Mouse (Mus musculus): ENCODE data around the gene Cdc37l1. TPM values are rescaled to one million over a fixed set of nuclear protein-coding genes. Genes with fewer than 3 reads are reported as not detected.

The Cdc37l1 gene
- polyA plus RNA-seq, 1 experiment from 2014 or later = 18.1 TPM

GRCm38 (mm10) chr19:29009046-29009445 is 18.9 kb downstream of the Cdc37l1 start:
- peaks cover 69% of the 10 kb centered on the region for H3K36me3 ChIP-seq
- no peak for ATAC-seq

GRCm38 (mm10) chr19:29011355-29011990 is 21.3 kb downstream of the Cdc37l1 start:
- no peak for ATAC-seq
- Histone ChIP-seq H3K4me1 (no peaks in the 10 kb centered on the region), H3K27me3 (replicated peaks) (no peaks in the 10 kb centered on the region), H3K4me3 (no peak overlapping the region), H3K4me2 (no peak overlapping the region), H3K9ac (no peak overlapping the region), H3K36me3 (peaks cover 77% of the 10 kb centered on the region), H3K27ac (no peak overlapping the region), H3K9me3 (replicated peaks) (no peaks in the 10 kb centered on the region)
- 80% methylated on average over 12 of the region's 12 CpGs for WGBS (ENCODE audit: insufficient replicate concordance)

More at GRCm38 (mm10) chr19:29009046-29009445, 18.9 kb downstream of the Cdc37l1 start:
- H3K4me3 ChIP-seq = no peak overlapping the region
- no peaks in the 10 kb centered on the region for H3K4me1 ChIP-seq
- no peak overlapping the region for H3K4me2 ChIP-seq
- H3K9ac ChIP-seq = no peak overlapping the region
- no peaks in the 10 kb centered on the region for H3K27me3 ChIP-seq (replicated peaks)
- WGBS (ENCODE audit: insufficient replicate concordance) = 94% methylated on average over 11 of the region's 11 CpGs
- H3K9me3 ChIP-seq (replicated peaks) = no peaks in the 10 kb centered on the region
- no peak overlapping the region for H3K27ac ChIP-seq

- no peaks in the 10 kb centered on the region for H3K27me3 ChIP-seq (replicated peaks)
- 84% methylated on average over 5 of the region's 5 CpGs for WGBS (ENCODE audit: insufficient replicate concordance)
- H3K27ac ChIP-seq = no peak overlapping the region
- no peak overlapping the region for H3K4me3 ChIP-seq
- H3K36me3 ChIP-seq = peaks cover 75% of the 10 kb centered on the region
- ATAC-seq = no peak
- no peaks in the 10 kb centered on the region for H3K9me3 ChIP-seq (replicated peaks)
- H3K4me2 ChIP-seq = no peak overlapping the region
- H3K9ac ChIP-seq = no peak overlapping the region
- H3K4me1 ChIP-seq = no peaks in the 10 kb centered on the region
Observed at GRCm38 (mm10) chr19:29014466-29015055, 24.4 kb downstream of the Cdc37l1 start.

GRCm38 (mm10) chr19:29015410-29016203 is 25.5 kb downstream of the Cdc37l1 start:
- WGBS (ENCODE audit: insufficient replicate concordance) = 81% methylated on average over 8 of the region's 8 CpGs
- H3K4me3 ChIP-seq = no peak overlapping the region
- no peak overlapping the region for H3K9ac ChIP-seq
- ATAC-seq = no peak
- peaks cover 82% of the 10 kb centered on the region for H3K36me3 ChIP-seq
- no peaks in the 10 kb centered on the region for H3K4me1 ChIP-seq
- no peaks in the 10 kb centered on the region for H3K9me3 ChIP-seq (replicated peaks)
- no peak overlapping the region for H3K4me2 ChIP-seq
- H3K27ac ChIP-seq = no peak overlapping the region
- H3K27me3 ChIP-seq (replicated peaks) = no peaks in the 10 kb centered on the region

- no peak overlapping the region for H3K4me3 ChIP-seq
- H3K9ac ChIP-seq = no peak overlapping the region
- H3K27ac ChIP-seq = no peak overlapping the region
- H3K4me1 ChIP-seq = no peaks in the 10 kb centered on the region
- no peaks in the 10 kb centered on the region for H3K27me3 ChIP-seq (replicated peaks)
- peaks cover 82% of the 10 kb centered on the region for H3K36me3 ChIP-seq
- no peak for ATAC-seq
- WGBS (ENCODE audit: insufficient replicate concordance) = 75% methylated on average over 5 of the region's 5 CpGs
- H3K9me3 ChIP-seq (replicated peaks) = no peaks in the 10 kb centered on the region
- H3K4me2 ChIP-seq = no peak overlapping the region
Observed at GRCm38 (mm10) chr19:29016204-29016765, 26.1 kb downstream of the Cdc37l1 start.

- H3K36me3 ChIP-seq = peaks cover 82% of the 10 kb centered on the region
Observed at GRCm38 (mm10) chr19:29016786-29017185, 26.6 kb downstream of the Cdc37l1 start.

GRCm38 (mm10) chr19:29019647-29020046 is 29.5 kb downstream of the Cdc37l1 start:
- no peaks in the 10 kb centered on the region for H3K27me3 ChIP-seq (replicated peaks)
- no peak for ATAC-seq
- no peak overlapping the region for H3K9ac ChIP-seq
- WGBS (ENCODE audit: insufficient replicate concordance) = 88% methylated on average over 3 of the region's 3 CpGs
- no peak overlapping the region for H3K4me3 ChIP-seq
- no peaks in the 10 kb centered on the region for H3K9me3 ChIP-seq (replicated peaks)
- H3K36me3 ChIP-seq = peaks cover 89% of the 10 kb centered on the region
- no peak overlapping the region for H3K27ac ChIP-seq
- H3K4me1 ChIP-seq = peaks cover 7% of the 10 kb centered on the region
- H3K4me2 ChIP-seq = no peak overlapping the region

More at GRCm38 (mm10) chr19:29016786-29017185, 26.6 kb downstream of the Cdc37l1 start:
- Histone ChIP-seq H3K4me1 (no peaks in the 10 kb centered on the region), H3K9me3 (replicated peaks) (no peaks in the 10 kb centered on the region), H3K4me3 (no peak overlapping the region), H3K9ac (no peak overlapping the region), H3K27ac (no peak overlapping the region), H3K4me2 (no peak overlapping the region), H3K27me3 (replicated peaks) (no peaks in the 10 kb centered on the region)
- ATAC-seq = no peak
- WGBS (ENCODE audit: insufficient replicate concordance) = 78% methylated on average over 5 of the region's 5 CpGs

- Histone ChIP-seq H3K4me3 (no peak overlapping the region), H3K27me3 (replicated peaks) (no peaks in the 10 kb centered on the region), H3K27ac (no peak overlapping the region), H3K9ac (no peak overlapping the region), H3K4me2 (no peak overlapping the region), H3K4me1 (peaks cover 7% of the 10 kb centered on the region), H3K36me3 (peaks cover 96% of the 10 kb centered on the region), H3K9me3 (replicated peaks) (no peaks in the 10 kb centered on the region)
- ATAC-seq = no peak
- 87% methylated on average over 7 of the region's 7 CpGs for WGBS (ENCODE audit: insufficient replicate concordance)
Observed at GRCm38 (mm10) chr19:29021754-29022345, 31.7 kb downstream of the Cdc37l1 start.

GRCm38 (mm10) chr19:29024391-29024947 is 34.3 kb downstream of the Cdc37l1 start:
- Histone ChIP-seq H3K9ac (no peak overlapping the region), H3K27me3 (replicated peaks) (no peaks in the 10 kb centered on the region), H3K4me1 (peaks cover 7% of the 10 kb centered on the region), H3K27ac (no peak overlapping the region), H3K4me2 (no peak overlapping the region), H3K9me3 (replicated peaks) (no peaks in the 10 kb centered on the region), H3K4me3 (no peak overlapping the region), H3K36me3 (peaks cover 76% of the 10 kb centered on the region)
- no peak for ATAC-seq
- WGBS (ENCODE audit: insufficient replicate concordance) = 68% methylated on average over 11 of the region's 11 CpGs

GRCm38 (mm10) chr19:29031788-29032187 is 41.6 kb downstream of the Cdc37l1 start:
- Histone ChIP-seq H3K4me2 (no peak overlapping the region), H3K27me3 (replicated peaks) (no peaks in the 10 kb centered on the region), H3K4me3 (no peak overlapping the region), H3K4me1 (no peaks in the 10 kb centered on the region), H3K36me3 (peaks cover 59% of the 10 kb centered on the region), H3K9ac (no peak overlapping the region), H3K9me3 (replicated peaks) (no peaks in the 10 kb centered on the region), H3K27ac (no peak overlapping the region)
- ATAC-seq = no peak
- WGBS (ENCODE audit: insufficient replicate concordance) = 83% methylated on average over 3 of the region's 3 CpGs

- Histone ChIP-seq H3K4me1 (no peaks in the 10 kb centered on the region), H3K4me3 (no peak overlapping the region), H3K36me3 (peaks cover 63% of the 10 kb centered on the region), H3K4me2 (no peak overlapping the region), H3K27ac (no peak overlapping the region), H3K27me3 (replicated peaks) (no peaks in the 10 kb centered on the region), H3K9ac (no peak overlapping the region), H3K9me3 (replicated peaks) (no peaks in the 10 kb centered on the region)
- ATAC-seq = no peak
Observed at GRCm38 (mm10) chr19:29032662-29033061, 42.5 kb downstream of the Cdc37l1 start.

All from liver, embryonic 12.5 days (tissue).